Mouse (Mus musculus) adrenal gland, adult 8-10 months (tissue): ENCODE data around the gene Znhit6. TPM values are rescaled to one million over a fixed set of nuclear protein-coding genes. Genes with fewer than 3 reads are reported as not detected.

Experiments used
- DNase-seq: peaks from one replicate; pipeline ENCODE4 v3.0.0; 2022
- total RNA-seq, 4 experiments: library from RNA; stranded (reverse); gene quantifications; 2 replicates each; pipeline ENCODE4 v1.2.4; 2022

Znhit6 gene
- total RNA-seq, result 10 to 100 TPM; 14.5 to 24.9 (median 18.2) TPM

- DNase-seq, result peak; percentile 89
These were observed at the start of gene Znhit6 for GRCm38 (mm10) chr3:145575743-145576481. TSS of gene Znhit6 (plus strand) at chr3:145576205.

GRCm38 (mm10) chr3:145537870-145538269 lies 38.1 kb upstream of the Znhit6 start:
- DNase-seq, result no peak

GRCm38 (mm10) chr3:145548441-145549415 lies 27.3 kb upstream of the Znhit6 start:
- DNase-seq, result no peak

- no peak for DNase-seq
These were observed 25.8 kb upstream of the Znhit6 start for GRCm38 (mm10) chr3:145550216-145550615.

- no peak for DNase-seq
These were observed 21.6 kb upstream of the Znhit6 start for GRCm38 (mm10) chr3:145554388-145554787.

GRCm38 (mm10) chr3:145556206-145556605 lies 19.8 kb upstream of the Znhit6 start:
- DNase-seq, result no peak

- no peak for DNase-seq
These were observed 16.3 kb upstream of the Znhit6 start for GRCm38 (mm10) chr3:145559675-145560074.

GRCm38 (mm10) chr3:145560117-145560516 lies 15.9 kb upstream of the Znhit6 start:
- no peak for DNase-seq

GRCm38 (mm10) chr3:145574468-145574867 lies 1.5 kb upstream of the Znhit6 start:
- no peak for DNase-seq

GRCm38 (mm10) chr3:145575340-145575739 lies 665 bp upstream of the Znhit6 start:
- DNase-seq, result no peak

GRCm38 (mm10) chr3:145576482-145576822 lies 447 bp downstream of the Znhit6 start:
- DNase-seq, result no peak

- DNase-seq, result no peak
These were observed 871 bp downstream of the Znhit6 start for GRCm38 (mm10) chr3:145576876-145577275.

- DNase-seq, result no peak
These were observed 7.0 kb downstream of the Znhit6 start for GRCm38 (mm10) chr3:145583043-145583442.

GRCm38 (mm10) chr3:145583522-145584200 lies 7.7 kb downstream of the Znhit6 start:
- DNase-seq, result no peak

- DNase-seq, result no peak
These were observed 14.6 kb downstream of the Znhit6 start for GRCm38 (mm10) chr3:145590562-145590961.

- DNase-seq, result no peak
These were observed 16.0 kb downstream of the Znhit6 start for GRCm38 (mm10) chr3:145591841-145592542.

- no peak for DNase-seq
These were observed 19.3 kb downstream of the Znhit6 start for GRCm38 (mm10) chr3:145595354-145595753.

- DNase-seq, result no peak
These were observed 23.1 kb downstream of the Znhit6 start for GRCm38 (mm10) chr3:145599059-145599458.

- DNase-seq, result no peak
These were observed 24.8 kb downstream of the Znhit6 start for GRCm38 (mm10) chr3:145600801-145601200.

- DNase-seq, result no peak
These were observed 25.3 kb downstream of the Znhit6 start for GRCm38 (mm10) chr3:145601345-145601744.

- DNase-seq, result no peak
These were observed 26.6 kb downstream of the Znhit6 start for GRCm38 (mm10) chr3:145602410-145603206.
